Mouse (Mus musculus): ENCODE data around the gene Gatc. TPM values are rescaled to one million over a fixed set of nuclear protein-coding genes. Genes with fewer than 3 reads are reported as not detected.
"Not testable (repeated sequence)": the region's sequence is repeated elsewhere in the genome, so short reads cannot be mapped to it uniquely, and the experiment has no call there.

Gene Gatc
- 42.5 and 46.7 TPM in 2 replicates for polyA plus RNA-seq (2014; fragmentation: Nextera tagmentation; extraction: Ambion mirVana)

DNA sequence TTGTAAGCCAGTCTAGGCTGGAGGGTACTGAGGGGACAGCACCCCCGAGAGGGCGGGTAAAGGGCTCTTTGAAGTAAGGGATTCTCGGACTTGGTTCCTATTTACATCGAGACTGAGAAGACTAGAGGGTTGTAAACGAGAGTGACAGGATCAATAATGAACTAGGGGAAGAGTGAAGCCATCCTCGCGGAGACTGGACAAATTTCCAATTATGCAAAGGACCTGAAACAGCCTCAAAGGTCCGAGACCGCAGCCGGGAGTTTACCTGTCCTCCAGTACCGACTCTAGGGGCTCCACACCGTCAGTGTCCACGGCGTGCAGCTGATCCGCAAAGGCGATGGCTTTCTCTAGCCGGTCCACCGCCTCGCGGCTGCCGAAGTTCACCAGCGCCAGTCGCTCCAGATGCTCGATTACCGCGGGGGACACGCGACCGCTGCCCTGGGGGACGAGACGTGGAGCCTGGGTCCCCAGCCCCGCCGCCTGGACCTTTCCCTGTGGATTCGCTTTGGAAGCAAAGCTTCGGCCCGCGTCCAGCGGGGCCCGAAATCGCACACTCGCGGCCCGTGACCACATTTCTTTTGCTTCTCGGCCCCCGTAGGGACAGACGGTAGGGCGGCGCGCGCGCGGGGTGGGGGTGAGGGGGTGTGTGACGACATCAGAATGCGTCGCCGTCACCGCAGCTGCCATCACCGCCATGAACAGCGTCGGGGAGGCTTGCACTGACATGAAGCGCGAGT lies at the start of gene Gatc, which contains the start of gene Triap1:
Gatc (minus strand) TSS at position 602 of the 737 bp plus-strand sequence.
Triap1 (plus strand) TSS at position 649 of the 737 bp plus-strand sequence.
- DNase-seq (ENCODE audit: low spot score) (peak; percentile 95), ATAC-seq (ENCODE audit: insufficient number of reproducible peaks, low FRiP score, low TSS enrichment, low read depth) (peak; percentile 84)
- Histone ChIP-seq H3K4me2 (ENCODE audit: low read depth, severe bottlenecking) (peak within 1 kb of the TSS; percentile 72), H3K36me3 (ENCODE audit: control insufficient read depth, insufficient read depth, low read length) (peaks cover 11% of the 10 kb centered on the region; the same call in 1 of the 2 replicates), H3K9ac (ENCODE audit: low read length) (peak within 1 kb of the TSS; percentile 85), H3K27me3 (ENCODE audit: control insufficient read depth, insufficient read depth, low read length) (no peaks in the 10 kb centered on the region), H3K4me3 (ENCODE audit: low read depth, low read length) (peak within 1 kb of the TSS; percentile 83), H3K4me1 (ENCODE audit: control insufficient read depth, insufficient read depth, low read length) (peaks cover 7% of the 10 kb centered on the region; the same call in 1 of the 2 replicates), H3K9me3 (ENCODE audit: control insufficient read depth, low read length) (no peaks in the 10 kb centered on the region), H3K27ac (replicated peaks; ENCODE audit: low read depth, low read length) (0 out of 2 replicates have a peak within 1 kb of the TSS, but pooled peaks have one; percentile 55)
- WGBS = under 1% methylated on average over 62 of the region's 62 CpGs

- not testable (repeated sequence) for H3K36me3 ChIP-seq (ENCODE audit: control insufficient read depth, insufficient read depth, low read length); ATAC-seq (ENCODE audit: insufficient number of reproducible peaks, low FRiP score, low TSS enrichment, low read depth); H3K9me3 ChIP-seq (ENCODE audit: control insufficient read depth, low read length); H3K4me3 ChIP-seq (ENCODE audit: low read depth, low read length); DNase-seq (ENCODE audit: low spot score); H3K9ac ChIP-seq (ENCODE audit: low read length); H3K4me1 ChIP-seq (ENCODE audit: control insufficient read depth, insufficient read depth, low read length); H3K27ac ChIP-seq (replicated peaks; ENCODE audit: low read depth, low read length); H3K27me3 ChIP-seq (ENCODE audit: control insufficient read depth, insufficient read depth, low read length); H3K4me2 ChIP-seq (ENCODE audit: low read depth, severe bottlenecking)
- 79% methylated on average over 2 of the region's 2 CpGs for WGBS
Observed at GRCm38 (mm10) chr5:115378882-115379281, 37.9 kb upstream of the Gatc start.

- Histone ChIP-seq H3K4me2 (ENCODE audit: low read depth, severe bottlenecking) (no peak overlapping the region), H3K4me3 (ENCODE audit: low read depth, low read length) (no peak overlapping the region), H3K27ac (replicated peaks; ENCODE audit: low read depth, low read length) (no peak overlapping the region), H3K36me3 (ENCODE audit: control insufficient read depth, insufficient read depth, low read length) (no peaks in the 10 kb centered on the region), H3K27me3 (ENCODE audit: control insufficient read depth, insufficient read depth, low read length) (no peaks in the 10 kb centered on the region), H3K9me3 (ENCODE audit: control insufficient read depth, low read length) (no peaks in the 10 kb centered on the region), H3K9ac (ENCODE audit: low read length) (no peak overlapping the region), H3K4me1 (ENCODE audit: control insufficient read depth, insufficient read depth, low read length) (no peaks in the 10 kb centered on the region)
- no peak for DNase-seq (ENCODE audit: low spot score)
- ATAC-seq (ENCODE audit: insufficient number of reproducible peaks, low FRiP score, low TSS enrichment, low read depth) = no peak
- 80% methylated on average over 2 of the region's 2 CpGs for WGBS
Observed at GRCm38 (mm10) chr5:115375436-115375835, 34.5 kb upstream of the Gatc start.

DNA sequence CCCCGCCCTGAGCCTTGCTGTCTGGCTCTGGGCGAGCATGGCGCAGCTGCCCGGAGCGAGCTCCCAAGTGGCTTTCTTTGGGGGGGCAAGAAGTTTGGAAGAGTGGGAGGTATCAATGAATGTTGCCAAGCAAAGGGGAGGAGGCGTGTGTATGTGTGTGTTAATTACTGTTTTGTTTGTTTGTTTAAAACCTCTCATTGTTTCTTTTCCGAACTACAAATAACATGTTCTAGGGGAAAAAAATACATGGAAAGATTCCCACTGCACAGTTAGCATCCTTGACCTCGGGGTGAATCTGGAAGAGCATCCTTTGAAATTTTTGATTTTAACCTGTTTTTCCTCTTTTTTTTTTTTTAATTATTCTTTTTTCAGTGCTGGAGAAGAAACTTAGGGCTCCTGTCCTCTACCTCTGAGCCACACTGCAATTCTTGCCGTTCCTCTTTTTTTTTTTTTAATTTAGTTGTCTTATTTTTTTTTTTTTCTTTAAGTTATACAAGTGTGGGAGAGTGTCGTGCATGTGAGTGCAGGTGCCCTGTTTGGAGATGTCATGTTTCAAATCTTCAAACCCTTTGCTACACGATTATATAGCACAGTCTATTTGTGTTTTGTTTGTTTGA lies 33.3 kb upstream of the Gatc start:
- 23% methylated on average over 11 of the region's 11 CpGs for WGBS
- no peaks in the 10 kb centered on the region for H3K36me3 ChIP-seq (ENCODE audit: control insufficient read depth, insufficient read depth, low read length)
- peak overlapping the region; percentile 46 for H3K4me2 ChIP-seq (ENCODE audit: low read depth, severe bottlenecking)
- DNase-seq (ENCODE audit: low spot score) = no peak
- H3K4me3 ChIP-seq (ENCODE audit: low read depth, low read length) = no peak overlapping the region
- no peaks in the 10 kb centered on the region for H3K4me1 ChIP-seq (ENCODE audit: control insufficient read depth, insufficient read depth, low read length)
- H3K27ac ChIP-seq (replicated peaks; ENCODE audit: low read depth, low read length) = no peak overlapping the region
- no peak for ATAC-seq (ENCODE audit: insufficient number of reproducible peaks, low FRiP score, low TSS enrichment, low read depth)
- no peaks in the 10 kb centered on the region for H3K27me3 ChIP-seq (ENCODE audit: control insufficient read depth, insufficient read depth, low read length)
- H3K9me3 ChIP-seq (ENCODE audit: control insufficient read depth, low read length) = no peaks in the 10 kb centered on the region
- peak overlapping the region; percentile 52 for H3K9ac ChIP-seq (ENCODE audit: low read length)

DNA sequence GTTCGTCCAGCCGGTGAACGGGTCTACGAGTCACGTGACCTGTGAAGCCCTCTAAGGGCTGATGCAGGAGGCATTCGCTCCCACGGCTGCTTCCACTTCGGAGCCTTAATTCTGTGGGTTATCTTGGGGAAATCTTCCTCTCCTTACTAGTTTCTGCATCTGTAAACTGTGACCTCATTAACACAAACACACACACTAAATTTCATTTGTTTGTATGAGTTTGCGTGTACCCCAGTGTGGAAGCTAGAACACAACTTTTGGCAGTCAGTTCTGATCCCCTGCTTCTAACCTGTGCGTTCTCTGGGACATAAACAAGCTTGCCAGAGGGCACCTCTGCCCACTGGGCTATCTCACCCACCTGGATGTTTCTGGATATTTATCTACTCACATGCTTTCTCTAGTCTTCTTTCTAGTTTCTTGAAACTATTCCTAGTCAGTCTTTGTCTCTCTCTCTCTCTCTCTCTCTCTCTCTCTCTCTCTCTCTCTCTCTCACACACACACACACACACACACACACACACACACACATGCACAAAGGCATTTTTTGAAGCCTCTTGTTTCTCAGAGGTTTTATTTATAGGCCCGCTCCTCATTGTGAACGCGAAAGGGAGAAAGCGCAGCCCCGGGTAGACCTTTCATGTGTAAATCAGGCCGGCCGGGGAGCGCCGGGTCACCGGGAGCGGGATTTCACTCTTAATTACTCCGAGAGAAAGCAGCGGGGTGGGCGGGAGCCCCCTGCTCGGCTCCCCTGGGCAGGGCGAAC lies 32.6 kb upstream of the Gatc start:
- no peak; the same call in 1 of the 2 replicates for ATAC-seq (ENCODE audit: insufficient number of reproducible peaks, low FRiP score, low TSS enrichment, low read depth)
- peak; percentile 73 for DNase-seq (ENCODE audit: low spot score)
- Histone ChIP-seq H3K9ac (ENCODE audit: low read length) (peak overlapping the region; percentile 52), H3K4me2 (ENCODE audit: low read depth, severe bottlenecking) (peak overlapping the region; percentile 46), H3K27me3 (ENCODE audit: control insufficient read depth, insufficient read depth, low read length) (no peaks in the 10 kb centered on the region), H3K36me3 (ENCODE audit: control insufficient read depth, insufficient read depth, low read length) (no peaks in the 10 kb centered on the region), H3K27ac (replicated peaks; ENCODE audit: low read depth, low read length) (no peak overlapping the region), H3K4me3 (ENCODE audit: low read depth, low read length) (no peak overlapping the region), H3K9me3 (ENCODE audit: control insufficient read depth, low read length) (no peaks in the 10 kb centered on the region), H3K4me1 (ENCODE audit: control insufficient read depth, insufficient read depth, low read length) (no peaks in the 10 kb centered on the region)
- WGBS = 23% methylated on average over 26 of the region's 26 CpGs

DNA sequence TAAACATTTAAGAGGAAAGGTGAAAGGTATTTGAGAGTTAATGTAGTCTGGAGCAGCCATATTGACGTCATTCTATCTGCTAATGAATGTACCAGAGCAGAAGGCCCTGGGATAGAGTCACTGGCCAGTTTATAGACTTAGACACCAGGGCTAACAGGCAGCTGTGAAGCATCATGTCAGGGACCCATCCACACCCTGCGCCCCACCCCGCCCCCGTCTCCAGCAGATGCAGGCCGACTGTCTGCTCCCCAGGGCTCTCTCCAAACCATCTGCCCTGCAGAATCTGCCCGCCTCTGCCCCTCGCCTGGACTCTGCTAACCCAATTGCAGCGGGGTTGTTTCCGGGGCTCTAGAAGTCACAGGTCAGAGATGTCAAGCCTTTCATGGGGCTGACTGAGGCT lies 30.8 kb upstream of the Gatc start:
- DNase-seq (ENCODE audit: low spot score) = no peak
- ATAC-seq (ENCODE audit: insufficient number of reproducible peaks, low FRiP score, low TSS enrichment, low read depth) = no peak

DNA sequence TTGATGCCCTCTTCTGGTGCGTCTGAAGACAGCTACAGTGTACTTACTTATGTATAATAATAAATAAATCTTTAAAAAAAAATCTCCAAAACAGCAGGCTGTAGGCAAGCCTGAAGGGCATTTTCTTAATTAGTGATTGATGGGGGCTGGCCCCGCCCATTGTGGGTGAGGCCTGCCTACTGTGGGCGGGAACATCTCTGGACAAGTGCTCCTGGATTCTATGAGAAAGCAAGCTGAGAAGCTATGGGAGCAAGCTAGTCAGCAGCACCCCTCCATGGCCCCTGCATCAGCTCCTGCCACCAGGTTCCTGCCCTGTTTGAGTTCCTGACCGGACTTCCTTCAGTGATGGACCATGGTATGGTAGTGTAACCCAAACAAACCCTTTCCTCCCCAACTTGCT lies 23.8 kb upstream of the Gatc start:
- no peaks in the 10 kb centered on the region for H3K4me1 ChIP-seq (ENCODE audit: control insufficient read depth, insufficient read depth, low read length)
- WGBS = 81% methylated on average over 4 of the region's 4 CpGs
- no peaks in the 10 kb centered on the region for H3K36me3 ChIP-seq (ENCODE audit: control insufficient read depth, insufficient read depth, low read length)
- ATAC-seq (ENCODE audit: insufficient number of reproducible peaks, low FRiP score, low TSS enrichment, low read depth) (no peak), DNase-seq (ENCODE audit: low spot score) (no peak)
- no peaks in the 10 kb centered on the region for H3K9me3 ChIP-seq (ENCODE audit: control insufficient read depth, low read length)
- H3K9ac ChIP-seq (ENCODE audit: low read length) = no peak overlapping the region
- H3K27me3 ChIP-seq (ENCODE audit: control insufficient read depth, insufficient read depth, low read length) = no peaks in the 10 kb centered on the region
- H3K27ac ChIP-seq (replicated peaks; ENCODE audit: low read depth, low read length) = no peak overlapping the region
- H3K4me2 ChIP-seq (ENCODE audit: low read depth, severe bottlenecking) = no peak overlapping the region
- no peak overlapping the region for H3K4me3 ChIP-seq (ENCODE audit: low read depth, low read length)

More for the DNA sequence above, 30.8 kb upstream of the Gatc start:
- Histone ChIP-seq H3K27ac (replicated peaks; ENCODE audit: low read depth, low read length) (no peak overlapping the region), H3K9ac (ENCODE audit: low read length) (no peak overlapping the region), H3K36me3 (ENCODE audit: control insufficient read depth, insufficient read depth, low read length) (no peaks in the 10 kb centered on the region), H3K27me3 (ENCODE audit: control insufficient read depth, insufficient read depth, low read length) (no peaks in the 10 kb centered on the region), H3K4me2 (ENCODE audit: low read depth, severe bottlenecking) (no peak overlapping the region), H3K9me3 (ENCODE audit: control insufficient read depth, low read length) (no peaks in the 10 kb centered on the region), H3K4me3 (ENCODE audit: low read depth, low read length) (no peak overlapping the region), H3K4me1 (ENCODE audit: control insufficient read depth, insufficient read depth, low read length) (no peaks in the 10 kb centered on the region)
- 23% methylated on average over 9 of the region's 9 CpGs for WGBS

All from limb, embryonic 11.5 days (tissue).